Mouse (Mus musculus): Measurements from ENCODE around the gene Sft2d1. TPM values are rescaled to one million over a fixed set of nuclear protein-coding genes. Genes with fewer than 3 reads are reported as not detected.
"Not testable (repeated sequence)": the region's sequence is repeated elsewhere in the genome, so short reads cannot be mapped to it uniquely, and the experiment has no call there.

Sft2d1 gene
- polyA plus RNA-seq, 1 experiment, result 117 TPM

- H3K36me3 ChIP-seq (ENCODE audit: control insufficient read depth, insufficient read depth, low read length), result no peaks in the 10 kb centered on the region
- DNase-seq, result peak; percentile 36
These were observed 5.3 kb downstream of the Sft2d1 start for GRCm38 (mm10) chr17:8316251-8316650.

DNA sequence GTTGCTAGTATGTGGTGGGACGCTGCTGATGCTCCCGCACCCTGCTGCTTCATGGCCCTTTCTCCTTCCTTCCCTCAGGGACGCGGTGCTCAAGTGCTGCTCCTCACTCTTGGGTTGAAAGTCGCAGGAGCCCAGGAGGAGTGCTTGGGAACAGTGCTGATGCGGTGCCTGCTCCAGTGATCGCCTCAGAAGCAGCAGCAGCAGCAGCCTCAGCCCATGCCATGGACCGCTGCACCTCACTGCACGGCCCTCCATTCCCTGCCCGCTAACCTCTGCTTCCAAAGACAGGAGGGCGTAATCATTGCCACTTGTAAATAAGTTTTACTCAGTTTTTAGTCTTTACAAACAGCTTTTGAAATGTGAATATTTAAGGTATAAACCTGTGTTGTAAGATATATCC is 16.0 kb downstream of the Sft2d1 start:
- WGBS, result 97% methylated on average over 11 of the region's 11 CpGs
- not testable (repeated sequence) for H3K36me3 ChIP-seq (ENCODE audit: control insufficient read depth, insufficient read depth, low read length)

More at GRCm38 (mm10) chr17:8316251-8316650, 5.3 kb downstream of the Sft2d1 start:
- WGBS, result 97% methylated on average over 1 of the region's 1 CpGs
- Histone ChIP-seq H3K27me3 (ENCODE audit: control insufficient read depth, insufficient read depth, low read length) (no peaks in the 10 kb centered on the region), H3K4me3 (ENCODE audit: control insufficient read depth, insufficient read depth, low read length) (no peak overlapping the region), H3K27ac (ENCODE audit: control insufficient read depth, insufficient read depth, low read length) (no peak overlapping the region), H3K4me1 (replicated peaks; ENCODE audit: control insufficient read depth, insufficient read depth, low read length) (peaks cover 6% of the 10 kb centered on the region)
- TF ChIP-seq CTCF (IDR thresholded peaks at IDR 0.05; ENCODE audit: borderline replicate concordance, control insufficient read depth, extremely low read depth, insufficient read depth, low read length, poor library complexity) (no peak), POLR2A (IDR thresholded peaks at IDR 0.05; ENCODE audit: control insufficient read depth, extremely low read depth, insufficient read depth, low read length, poor library complexity) (no peak)

GRCm38 (mm10) chr17:8328511-8329174 is 17.7 kb downstream of the Sft2d1 start:
- no peak overlapping the region for H3K4me3 ChIP-seq (ENCODE audit: control insufficient read depth, insufficient read depth, low read length)
- DNase-seq, result peak; percentile 43
- TF ChIP-seq POLR2A (IDR thresholded peaks at IDR 0.05; ENCODE audit: control insufficient read depth, extremely low read depth, insufficient read depth, low read length, poor library complexity) (no peak), CTCF (IDR thresholded peaks at IDR 0.05; ENCODE audit: borderline replicate concordance, control insufficient read depth, extremely low read depth, insufficient read depth, low read length, poor library complexity) (0 out of 2 replicates have a peak, but pooled peaks have one; percentile 39)
- H3K27ac ChIP-seq (ENCODE audit: control insufficient read depth, insufficient read depth, low read length), result no peak overlapping the region
- H3K36me3 ChIP-seq (ENCODE audit: control insufficient read depth, insufficient read depth, low read length), result peaks cover 3% of the 10 kb centered on the region; the same call in 1 of the 2 replicates
- H3K4me1 ChIP-seq (replicated peaks; ENCODE audit: control insufficient read depth, insufficient read depth, low read length), result no peaks in the 10 kb centered on the region
- WGBS, result 92% methylated on average over 7 of the region's 7 CpGs
- H3K27me3 ChIP-seq (ENCODE audit: control insufficient read depth, insufficient read depth, low read length), result no peaks in the 10 kb centered on the region

More for the DNA sequence above, 16.0 kb downstream of the Sft2d1 start:
- not testable (repeated sequence) for H3K27ac ChIP-seq (ENCODE audit: control insufficient read depth, insufficient read depth, low read length); DNase-seq; H3K4me1 ChIP-seq (replicated peaks; ENCODE audit: control insufficient read depth, insufficient read depth, low read length); H3K27me3 ChIP-seq (ENCODE audit: control insufficient read depth, insufficient read depth, low read length); H3K4me3 ChIP-seq (ENCODE audit: control insufficient read depth, insufficient read depth, low read length)

DNA sequence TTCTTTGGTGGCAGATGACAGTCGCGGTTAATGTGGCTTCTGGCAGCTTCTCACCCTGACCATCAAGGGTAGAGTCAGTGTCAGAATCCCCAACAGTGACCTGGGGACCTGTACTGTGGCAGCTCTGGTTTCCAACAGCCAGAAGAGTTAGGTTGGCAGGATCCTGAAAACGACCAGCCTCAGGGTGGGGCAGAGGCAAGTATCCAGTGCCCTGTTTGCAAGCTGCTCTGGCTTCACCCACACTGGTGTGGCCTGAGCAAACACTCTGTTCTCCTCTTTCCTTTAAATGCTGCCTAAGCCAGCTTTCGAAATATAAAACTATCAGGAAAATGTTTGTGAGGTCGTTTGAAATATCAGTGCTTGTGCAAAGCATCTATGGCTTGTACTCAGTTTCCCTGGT is 19.7 kb downstream of the Sft2d1 start:
- Histone ChIP-seq H3K36me3 (ENCODE audit: control insufficient read depth, insufficient read depth, low read length) (no peaks in the 10 kb centered on the region), H3K27ac (ENCODE audit: control insufficient read depth, insufficient read depth, low read length) (no peak overlapping the region), H3K27me3 (ENCODE audit: control insufficient read depth, insufficient read depth, low read length) (no peaks in the 10 kb centered on the region), H3K4me3 (ENCODE audit: control insufficient read depth, insufficient read depth, low read length) (no peak overlapping the region), H3K4me1 (replicated peaks; ENCODE audit: control insufficient read depth, insufficient read depth, low read length) (no peaks in the 10 kb centered on the region)
- no peak for TF ChIP-seq POLR2A (IDR thresholded peaks at IDR 0.05; ENCODE audit: control insufficient read depth, extremely low read depth, insufficient read depth, low read length, poor library complexity)
- TF ChIP-seq CTCF (IDR thresholded peaks at IDR 0.05; ENCODE audit: borderline replicate concordance, control insufficient read depth, extremely low read depth, insufficient read depth, low read length, poor library complexity), result no peak
- WGBS, result 76% methylated on average over 5 of the region's 5 CpGs
- no peak for DNase-seq

DNA sequence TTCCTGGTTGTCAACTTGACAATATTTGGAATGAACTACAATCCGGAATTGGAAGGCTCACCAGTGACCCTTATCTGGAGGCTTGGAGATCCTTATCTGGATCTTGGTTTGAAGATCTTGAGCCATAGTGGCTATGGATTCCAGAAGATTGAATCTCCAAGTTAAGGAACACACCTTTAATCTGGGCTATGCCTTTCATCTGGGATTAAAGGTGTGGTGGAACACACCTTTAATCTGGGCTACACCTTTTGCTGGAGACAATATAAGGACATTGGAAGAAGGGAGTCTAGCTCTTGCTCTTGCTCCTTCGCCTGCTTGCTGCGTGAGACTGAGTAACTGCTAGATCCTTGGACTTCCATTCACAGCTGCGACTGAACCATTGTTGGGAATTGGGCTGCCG is 26.3 kb downstream of the Sft2d1 start, which contains the start of gene Prr18:
Gene Prr18, plus strand, starts transcription at position 301 of the 400 bp plus-strand sequence.
- not testable (repeated sequence) for H3K4me3 ChIP-seq (ENCODE audit: control insufficient read depth, insufficient read depth, low read length); H3K36me3 ChIP-seq (ENCODE audit: control insufficient read depth, insufficient read depth, low read length); H3K27ac ChIP-seq (ENCODE audit: control insufficient read depth, insufficient read depth, low read length); DNase-seq
- WGBS, result 100% methylated on average over 1 of the region's 5 CpGs
- Histone ChIP-seq H3K27me3 (ENCODE audit: control insufficient read depth, insufficient read depth, low read length) (peaks cover 16% of the 10 kb centered on the region; the same call in 1 of the 2 replicates), H3K4me1 (replicated peaks; ENCODE audit: control insufficient read depth, insufficient read depth, low read length) (peaks cover 11% of the 10 kb centered on the region)

GRCm38 (mm10) chr17:8339666-8340374 is 28.9 kb downstream of the Sft2d1 start:
- H3K27me3 ChIP-seq (ENCODE audit: control insufficient read depth, insufficient read depth, low read length), result peaks cover 16% of the 10 kb centered on the region; the same call in 1 of the 2 replicates
- no peak for TF ChIP-seq POLR2A (IDR thresholded peaks at IDR 0.05; ENCODE audit: control insufficient read depth, extremely low read depth, insufficient read depth, low read length, poor library complexity)
- TF ChIP-seq CTCF (IDR thresholded peaks at IDR 0.05; ENCODE audit: borderline replicate concordance, control insufficient read depth, extremely low read depth, insufficient read depth, low read length, poor library complexity), result no peak
- WGBS, result 51% methylated on average over 8 of the region's 8 CpGs
- H3K36me3 ChIP-seq (ENCODE audit: control insufficient read depth, insufficient read depth, low read length), result no peaks in the 10 kb centered on the region
- peaks cover 16% of the 10 kb centered on the region for H3K4me1 ChIP-seq (replicated peaks; ENCODE audit: control insufficient read depth, insufficient read depth, low read length)
- H3K4me3 ChIP-seq (ENCODE audit: control insufficient read depth, insufficient read depth, low read length), result no peak overlapping the region
- no peak for DNase-seq
- no peak overlapping the region for H3K27ac ChIP-seq (ENCODE audit: control insufficient read depth, insufficient read depth, low read length)

Data from thymus, adult 2 months (tissue).